Comparison of ENCODE assay signal across 14 mouse cellular contexts in the genomic region with DNA sequence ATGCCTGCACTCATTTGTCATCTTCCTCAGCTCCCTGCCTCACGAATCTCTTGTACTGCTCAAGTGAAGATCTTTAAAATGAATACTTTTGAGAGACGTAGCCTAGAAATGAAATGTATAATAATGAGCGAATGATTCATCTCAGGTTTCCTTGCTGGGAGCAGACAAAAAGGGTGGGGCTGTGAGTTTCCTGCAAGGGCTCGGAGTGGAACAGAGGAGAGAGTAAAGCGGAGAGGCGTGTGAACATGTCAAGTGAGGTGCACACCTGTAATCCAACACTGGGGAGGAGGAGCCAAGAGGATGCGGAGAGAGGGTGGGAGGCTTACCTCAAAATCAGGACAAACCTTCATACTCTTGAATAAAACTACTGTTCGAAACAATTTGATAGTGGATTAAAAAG. TPM values are rescaled to one million over a fixed set of nuclear protein-coding genes. Genes with fewer than 3 reads are reported as not detected.
DNase-seq lines count a peak whose midpoint lies in the region; ATAC-seq and TF ChIP-seq lines count a peak whose summit lies in the region.
"Had no signal": no experiment of that assay in that cellular context is flagged by ENCODE, and none has a peak within 500 bp of the region (broad histone marks: within the 10 kb centered on the region; RNA-seq: fewer than 3 reads in every experiment).

No protein-coding gene starts in this region.

- no peak overlapping the region for H3K9ac ChIP-seq in heart, embryonic 15.5 days
- no peak overlapping the region for H3K9ac ChIP-seq in lung, postnatal 0 days (replicated peaks; ENCODE audit: low read depth)
- no peak overlapping the region for H3K9ac ChIP-seq in embryonic facial prominence, embryonic 15.5 days
- no peak overlapping the region for H3K9ac ChIP-seq in stomach, embryonic 15.5 days
- H3K9ac ChIP-seq in kidney, embryonic 16.5 days (replicated peaks; ENCODE audit: low read length): no peak overlapping the region
- H3K9ac ChIP-seq: hindbrain, embryonic 12.5 days; midbrain, embryonic 12.5 days had no signal

- H3K36me3 ChIP-seq in heart, embryonic 15.5 days: peaks cover 15% of the 10 kb centered on the region
- peaks cover 15% of the 10 kb centered on the region; the same call in 1 of the 2 replicates for H3K36me3 ChIP-seq in lung, postnatal 0 days (ENCODE audit: insufficient read depth, low read length)
- H3K36me3 ChIP-seq in embryonic facial prominence, embryonic 15.5 days: peaks cover 22% of the 10 kb centered on the region
- H3K36me3 ChIP-seq in stomach, embryonic 15.5 days: peaks cover 16% of the 10 kb centered on the region
- H3K36me3 ChIP-seq in kidney, embryonic 16.5 days (ENCODE audit: insufficient read depth, low read length): peaks cover 22% of the 10 kb centered on the region

- H3K27me3 ChIP-seq in heart, embryonic 15.5 days: no peaks in the 10 kb centered on the region
- no peaks in the 10 kb centered on the region for H3K27me3 ChIP-seq in lung, postnatal 0 days (replicated peaks; ENCODE audit: insufficient read depth, low read length)
- no peaks in the 10 kb centered on the region for H3K27me3 ChIP-seq in embryonic facial prominence, embryonic 15.5 days
- H3K27me3 ChIP-seq in stomach, embryonic 15.5 days (replicated peaks): no peaks in the 10 kb centered on the region
- H3K27me3 ChIP-seq in kidney, embryonic 16.5 days (ENCODE audit: insufficient read depth, low read length): no peaks in the 10 kb centered on the region
- H3K27me3 ChIP-seq: hindbrain, embryonic 12.5 days; midbrain, embryonic 12.5 days had no signal

- 61% methylated on average over 8 of the region's 8 CpGs for WGBS in heart, embryonic 15.5 days
- whole genome bisulfite sequencing in lung, postnatal 0 days: 49% methylated on average over 8 of the region's 8 CpGs
- 46% methylated on average over 8 of the region's 8 CpGs for WGBS in embryonic facial prominence, embryonic 15.5 days
- WGBS in stomach, embryonic 15.5 days: 45% methylated on average over 8 of the region's 8 CpGs
- 55% methylated on average over 8 of the region's 8 CpGs for WGBS in kidney, embryonic 16.5 days

- H3K4me1 ChIP-seq in heart, embryonic 15.5 days (replicated peaks): peaks cover 12% of the 10 kb centered on the region
- H3K4me1 ChIP-seq in lung, postnatal 0 days (ENCODE audit: insufficient read depth, low read depth, low read length): 0 out of 2 replicates have a peak, but pooled peaks cover 5% of the 10 kb centered on the region
- no peaks in the 10 kb centered on the region for H3K4me1 ChIP-seq in embryonic facial prominence, embryonic 15.5 days
- no peaks in the 10 kb centered on the region for H3K4me1 ChIP-seq in stomach, embryonic 15.5 days
- no peaks in the 10 kb centered on the region; the same call in 1 of the 2 replicates for H3K4me1 ChIP-seq in kidney, embryonic 16.5 days (ENCODE audit: insufficient read depth, low read length)
- H3K4me1 ChIP-seq: hindbrain, embryonic 12.5 days; midbrain, embryonic 12.5 days had no signal

- no peak overlapping the region for H3K4me3 ChIP-seq in heart, embryonic 15.5 days
- H3K4me3 ChIP-seq in lung, postnatal 0 days (ENCODE audit: low read depth, low read length): no peak overlapping the region
- H3K4me3 ChIP-seq in embryonic facial prominence, embryonic 15.5 days (replicated peaks): no peak overlapping the region
- no peak overlapping the region for H3K4me3 ChIP-seq in stomach, embryonic 15.5 days (replicated peaks)
- no peak overlapping the region for H3K4me3 ChIP-seq in kidney, embryonic 16.5 days (ENCODE audit: low read length)
- H3K4me3 ChIP-seq: erythroblast, embryonic 14.5 days; hindbrain, embryonic 12.5 days; midbrain, embryonic 12.5 days had no signal

- no peaks in the 10 kb centered on the region for H3K9me3 ChIP-seq in heart, embryonic 15.5 days (replicated peaks)
- no peaks in the 10 kb centered on the region for H3K9me3 ChIP-seq in lung, postnatal 0 days (ENCODE audit: low read length)
- no peaks in the 10 kb centered on the region for H3K9me3 ChIP-seq in embryonic facial prominence, embryonic 15.5 days (replicated peaks)
- no peaks in the 10 kb centered on the region for H3K9me3 ChIP-seq in stomach, embryonic 15.5 days
- no peaks in the 10 kb centered on the region for H3K9me3 ChIP-seq in kidney, embryonic 16.5 days (ENCODE audit: low read length)
- H3K9me3 ChIP-seq: hindbrain, embryonic 12.5 days; midbrain, embryonic 12.5 days had no signal

- peak overlapping the region; percentile 66 for H3K27ac ChIP-seq in heart, embryonic 15.5 days
- no peak overlapping the region for H3K27ac ChIP-seq in lung, postnatal 0 days (ENCODE audit: low read length)
- H3K27ac ChIP-seq in embryonic facial prominence, embryonic 15.5 days (replicated peaks): peak overlapping the region; percentile 48; the same call in 1 of the 2 replicates
- peak overlapping the region; percentile 40; the same call in 1 of the 2 replicates for H3K27ac ChIP-seq in stomach, embryonic 15.5 days
- no peak overlapping the region for H3K27ac ChIP-seq in kidney, embryonic 16.5 days (ENCODE audit: low read length)
- H3K27ac ChIP-seq: hindbrain, embryonic 12.5 days; midbrain, embryonic 12.5 days had no signal

- DNase-seq in heart, adult 8-10 months (ENCODE audit: low spot score): no peak
- peak; percentile 60 for DNase-seq in lung, postnatal 0 days (ENCODE audit: low spot score)
- DNase-seq in lung, postnatal 4 days: no peak
- DNase-seq in left cerebral cortex, postnatal 36 days (ENCODE audit: low spot score in 2 of 2): no peak
- DNase-seq: cerebellum, postnatal 36 days; kidney, adult 8-10 months; left cerebral cortex, postnatal 4 days had no signal

- H3K4me2 ChIP-seq in heart, embryonic 15.5 days: no peak overlapping the region
- no peak overlapping the region for H3K4me2 ChIP-seq in lung, postnatal 0 days (replicated peaks; ENCODE audit: low read depth, low read length)
- 0 out of 2 replicates have a peak overlapping the region, but pooled peaks have one; percentile 2 for H3K4me2 ChIP-seq in embryonic facial prominence, embryonic 15.5 days (replicated peaks)
- no peak overlapping the region for H3K4me2 ChIP-seq in stomach, embryonic 15.5 days
- H3K4me2 ChIP-seq in kidney, embryonic 16.5 days (replicated peaks; ENCODE audit: low read depth, low read length): no peak overlapping the region
- H3K4me2 ChIP-seq: hindbrain, embryonic 12.5 days; midbrain, embryonic 12.5 days had no signal

- intact Hi-C loops in left cerebral cortex, postnatal 36 days (cut with DNase I): no loop called here

- no peak for TF ChIP-seq CTCF in lung, postnatal 0 days (IDR thresholded peaks at IDR 0.05)

- no peak for TF ChIP-seq EP300 in lung, postnatal 0 days (IDR thresholded peaks at IDR 0.05)

- ATAC-seq in heart, embryonic 15.5 days (replicated peaks; ENCODE audit: insufficient number of reproducible peaks, insufficient read depth, low FRiP score, low read depth): no peak
- peak; percentile 77 for ATAC-seq in lung, postnatal 0 days
- peak; percentile 73; the same call in 1 of the 2 replicates for ATAC-seq in embryonic facial prominence, embryonic 15.5 days (ENCODE audit: insufficient number of reproducible peaks, low FRiP score, low TSS enrichment, low read depth)
- peak; percentile 83 for ATAC-seq in stomach, embryonic 15.5 days (ENCODE audit: insufficient read depth, low FRiP score, low read depth)
- no peak; the same call in 1 of the 2 replicates for ATAC-seq in kidney, embryonic 16.5 days (ENCODE audit: low FRiP score, low TSS enrichment)

RNA-seq across cellular contexts. Expression of gene Wdsub1, which starts 14.4 kb away (rescaled TPM):
- 46.2 TPM in 2 replicates for polyA plus RNA-seq in heart, embryonic 15.5 days (2015; fragmentation: Nextera tagmentation; extraction: Ambion mirVana)
- 10 to 100 TPM; 20.4 to 25.5 (median 23.9) TPM for total RNA-seq in heart, adult 8-10 months (2022)
- 42.3 and 44.6 TPM in 2 replicates for polyA plus RNA-seq in lung, postnatal 0 days (2015; fragmentation: Nextera tagmentation; extraction: Ambion mirVana)
- 42.3 and 49.6 TPM in 2 replicates for polyA plus RNA-seq in embryonic facial prominence, embryonic 15.5 days (2015; fragmentation: Nextera tagmentation; extraction: Ambion mirVana)
- polyA plus RNA-seq in stomach, embryonic 15.5 days (2015; fragmentation: Nextera tagmentation; extraction: Ambion mirVana): 30.0 and 30.6 TPM in 2 replicates
- 10 to 100 TPM; 16.3 to 16.4 TPM for total RNA-seq in left cerebral cortex, postnatal 36 days (2021)
- polyA plus RNA-seq in kidney, embryonic 16.5 days (2015; fragmentation: Nextera tagmentation; extraction: Ambion mirVana): 41.9 and 47.4 TPM in 2 replicates

Comparison
In these comparisons a context has a peak if more than half of its experiments do, and no peak if none do; other contexts are left out.
1. ATAC-seq: peak in lung, postnatal 0 days (single experiment), embryonic facial prominence, embryonic 15.5 days (single experiment) and stomach, embryonic 15.5 days (single experiment); none in heart, embryonic 15.5 days (single experiment) and kidney, embryonic 16.5 days (single experiment).
2. H3K27ac ChIP-seq: peak in heart, embryonic 15.5 days (single experiment), embryonic facial prominence, embryonic 15.5 days (single experiment) and stomach, embryonic 15.5 days (single experiment); none in lung, postnatal 0 days (single experiment) and kidney, embryonic 16.5 days (single experiment).